Mouse (Mus musculus): ENCODE measurements at regions not wholly inside any gene's neighbourhood (a gene's known extent, or its start where the extent isn't known, plus 50 kb on each side); places are given as distances from the start of the nearest gene placed in this dataset.

- TF ChIP-seq CTCF (IDR thresholded peaks at IDR 0.05; ENCODE audit: borderline replicate concordance, control insufficient read depth, extremely low read depth, insufficient read depth, low read length, poor library complexity) (no peak), POLR2A (IDR thresholded peaks at IDR 0.05; ENCODE audit: control insufficient read depth, extremely low read depth, insufficient read depth, low read length, poor library complexity) (no peak)
Measured at GRCm38 (mm10) chr16:5353881-5354280, 98.1 kb upstream of the Eef2kmt start.
